Mouse (Mus musculus): Measurements from ENCODE around the gene Nhs. TPM values are rescaled to one million over a fixed set of nuclear protein-coding genes. Genes with fewer than 3 reads are reported as not detected.

The Nhs gene
- total and polyA plus RNA-seq, 3 experiments, result 0.04 to 0.30 (median 0.12) TPM

- TF ChIP-seq GABPA (IDR thresholded peaks at IDR 0.05; ENCODE audit: insufficient replicate concordance, low read depth, low read length), result no peak
- TF ChIP-seq JUND (conservative IDR thresholded peaks at IDR 0.05; ENCODE audit: low read depth, low read length), result no peak
- no peak for TF ChIP-seq ZKSCAN1 (IDR thresholded peaks at IDR 0.05; ENCODE audit: borderline replicate concordance, low read depth, low read length)
- TF ChIP-seq EP300 (IDR thresholded peaks at IDR 0.05; ENCODE audit: low read length), result no peak
- TF ChIP-seq MYC (IDR thresholded peaks at IDR 0.05; ENCODE audit: low read depth, low read length), result no peak
- no peak for TF ChIP-seq UBTF (IDR thresholded peaks at IDR 0.05; ENCODE audit: low read depth, low read length)
- TF ChIP-seq MAFK (IDR thresholded peaks at IDR 0.05; ENCODE audit: insufficient replicate concordance, low read length), result no peak
- TF ChIP-seq JUN (IDR thresholded peaks at IDR 0.05; ENCODE audit: insufficient read depth, low read depth, low read length), result no peak
- no peak for TF ChIP-seq SIN3A (IDR thresholded peaks at IDR 0.05; ENCODE audit: low read length)
- TF ChIP-seq TCF12 (IDR thresholded peaks at IDR 0.05; ENCODE audit: low read depth, low read length), result no peak
- no peak for TF ChIP-seq MEF2A (IDR thresholded peaks at IDR 0.05; ENCODE audit: borderline replicate concordance, low read depth, low read length)
- TF ChIP-seq MAX (IDR thresholded peaks at IDR 0.05; ENCODE audit: low read length), result no peak
- TF ChIP-seq USF2 (conservative IDR thresholded peaks at IDR 0.05; ENCODE audit: low read depth, low read length), result no peak
- TF ChIP-seq CTCF (conservative IDR thresholded peaks at IDR 0.05 in 1 of 2, IDR thresholded peaks at IDR 0.05 in 1 of 2; ENCODE audit: low read depth in 2 of 2, low read length in 2 of 2), result no peak
- no peak for TF ChIP-seq BHLHE40 (IDR thresholded peaks at IDR 0.05; ENCODE audit: low read depth, low read length)
- TF ChIP-seq PAX5 (IDR thresholded peaks at IDR 0.05; ENCODE audit: low read length), result no peak
- TF ChIP-seq MAZ (IDR thresholded peaks at IDR 0.05; ENCODE audit: low read depth, low read length), result no peak
- TF ChIP-seq MXI1 (IDR thresholded peaks at IDR 0.05; ENCODE audit: low read depth, low read length), result no peak
- dilution Hi-C loops (cut with MboI; ENCODE audit: extremely low pct_ligation_motif_present, extremely low pct_unique_long_range_greater_than_20kb, low sequenced_read_pairs), result no loop called here
- Histone ChIP-seq H3K4me1 (ENCODE audit: control insufficient read depth in 1 of 2, insufficient read depth in 2 of 2) (peaks cover 0 to 11% of the 10 kb centered on the region in 2 experiments; a peak in 2 of 4 replicates), H3K4me3 (replicated peaks in 1 of 3; ENCODE audit: low read depth in 2 of 3, low read length in 2 of 3, poor library complexity in 1 of 3) (no peak overlapping the region), H3K36me3 (replicated peaks in 1 of 2; ENCODE audit: control insufficient read depth in 1 of 2, insufficient read depth in 1 of 2, low read length in 1 of 2) (no peaks in the 10 kb centered on the region), H3K9ac (ENCODE audit: insufficient read depth, low read depth) (no peak overlapping the region), H3K79me2 (replicated peaks; ENCODE audit: control insufficient read depth, extremely low read depth, insufficient read depth, poor library complexity, severe bottlenecking) (no peaks in the 10 kb centered on the region), H3K9me3 (replicated peaks; ENCODE audit: low read length) (no peaks in the 10 kb centered on the region), H3K4me2 (ENCODE audit: insufficient read depth, low read depth, poor library complexity, severe bottlenecking) (no peak overlapping the region), H3K27me3 (replicated peaks) (no peaks in the 10 kb centered on the region), H3K27ac (ENCODE audit: insufficient read depth, low read depth) (no peak overlapping the region)
- no peak for DNase-seq (ENCODE audit: extremely low read depth)
- in situ Hi-C loops (cut with MboI; ENCODE audit: low pct_ligation_motif_present, low pct_unique_long_range_greater_than_20kb, low sequenced_read_pairs), result no loop called here
These were observed 237.9 kb downstream of the Nhs start for GRCm38 (mm10) chrX:161921581-161921980.

- H3K4me2 ChIP-seq (ENCODE audit: insufficient read depth, low read depth, poor library complexity, severe bottlenecking), result no peak overlapping the region
- peaks cover 0 to 13% of the 10 kb centered on the region in 2 experiments; a peak in 2 of 4 replicates for H3K4me1 ChIP-seq (ENCODE audit: control insufficient read depth in 1 of 2, insufficient read depth in 2 of 2)
- H3K27ac ChIP-seq (ENCODE audit: insufficient read depth, low read depth), result no peak overlapping the region
- H3K4me3 ChIP-seq (replicated peaks in 1 of 3; ENCODE audit: low read depth in 2 of 3, low read length in 2 of 3, poor library complexity in 1 of 3), result no peak overlapping the region
- in situ Hi-C loops (cut with MboI; ENCODE audit: low pct_ligation_motif_present, low pct_unique_long_range_greater_than_20kb, low sequenced_read_pairs) (no loop called here), dilution Hi-C loops (cut with MboI; ENCODE audit: extremely low pct_ligation_motif_present, extremely low pct_unique_long_range_greater_than_20kb, low sequenced_read_pairs) (no loop called here)
- no peaks in the 10 kb centered on the region for H3K9me3 ChIP-seq (replicated peaks; ENCODE audit: low read length)
- H3K9ac ChIP-seq (ENCODE audit: insufficient read depth, low read depth), result no peak overlapping the region
- TF ChIP-seq TBP (conservative IDR thresholded peaks at IDR 0.05; ENCODE audit: low read depth, low read length) (no peak), RCOR1 (conservative IDR thresholded peaks at IDR 0.05; ENCODE audit: low read depth, low read length) (no peak), CTCF (conservative IDR thresholded peaks at IDR 0.05 in 1 of 2, IDR thresholded peaks at IDR 0.05 in 1 of 2; ENCODE audit: low read depth in 2 of 2, low read length in 2 of 2) (no peak), POLR2AphosphoS2 (IDR thresholded peaks at IDR 0.05; ENCODE audit: low read depth, low read length) (no peak), ELF1 (IDR thresholded peaks at IDR 0.05; ENCODE audit: low read depth, low read length) (no peak), UBTF (IDR thresholded peaks at IDR 0.05; ENCODE audit: low read depth, low read length) (no peak), EP300 (IDR thresholded peaks at IDR 0.05; ENCODE audit: low read length) (no peak), GABPA (IDR thresholded peaks at IDR 0.05; ENCODE audit: insufficient replicate concordance, low read depth, low read length) (no peak), MAFK (IDR thresholded peaks at IDR 0.05; ENCODE audit: insufficient replicate concordance, low read length) (no peak), MYC (IDR thresholded peaks at IDR 0.05; ENCODE audit: low read depth, low read length) (no peak)
- no peaks in the 10 kb centered on the region for H3K79me2 ChIP-seq (replicated peaks; ENCODE audit: control insufficient read depth, extremely low read depth, insufficient read depth, poor library complexity, severe bottlenecking)
- DNase-seq (ENCODE audit: extremely low read depth), result no peak
- no peaks in the 10 kb centered on the region for H3K36me3 ChIP-seq (replicated peaks in 1 of 2; ENCODE audit: control insufficient read depth in 1 of 2, insufficient read depth in 1 of 2, low read length in 1 of 2)
- no peaks in the 10 kb centered on the region for H3K27me3 ChIP-seq (replicated peaks)
These were observed 249.6 kb downstream of the Nhs start for GRCm38 (mm10) chrX:161909963-161910362.
